Mouse (Mus musculus) testis, postnatal 14 days (tissue): ENCODE measurements around the gene Fam187a.
A peak's percentile ranks its signal among the peaks of the same experiment; 100 is the strongest.

ENCODE experiments used
- DNase-seq: peaks from one replicate; pipeline ENCODE4 v3.0.0; 2021; ENCODE audit warnings: low spot score

Gene Fam187a

GRCm38 (mm10) chr11:102895779-102896178 lies 10.8 kb downstream of the Fam187a start:
- no peak for DNase-seq

GRCm38 (mm10) chr11:102896641-102897040 lies 11.7 kb downstream of the Fam187a start:
- DNase-seq, result no peak

DNA sequence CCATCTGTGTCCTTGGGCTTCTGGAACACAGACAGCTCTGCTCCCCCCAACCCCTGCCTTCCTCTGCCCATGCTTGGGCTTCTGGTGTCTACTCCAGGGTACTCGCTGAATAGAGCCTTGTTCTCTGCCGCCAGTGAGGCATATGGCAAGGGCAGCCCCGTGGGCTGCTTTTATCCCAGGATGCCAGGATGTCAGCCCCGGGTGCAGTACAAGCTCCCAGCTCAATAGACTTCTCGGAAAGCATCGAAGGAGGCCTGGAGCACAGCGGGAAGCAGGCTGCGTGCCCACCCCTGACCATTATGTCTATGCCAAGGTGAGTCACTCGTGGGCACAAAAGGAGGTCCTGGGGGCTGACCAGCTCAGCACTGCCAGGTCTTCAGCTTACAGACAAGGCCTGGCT lies 13.4 kb downstream of the Fam187a start:
- DNase-seq, result no peak

- peak; percentile 51 for DNase-seq
Measured at GRCm38 (mm10) chr11:102900763-102901162, 15.8 kb downstream of the Fam187a start, which contains the start of gene Gfap. Gfap (minus strand) TSS chr11:102900912.

GRCm38 (mm10) chr11:102901199-102901598 lies 16.2 kb downstream of the Fam187a start:
- DNase-seq, result no peak

GRCm38 (mm10) chr11:102902107-102902506 lies 17.1 kb downstream of the Fam187a start:
- no peak for DNase-seq

GRCm38 (mm10) chr11:102903654-102904053 lies 18.7 kb downstream of the Fam187a start:
- no peak for DNase-seq

DNA sequence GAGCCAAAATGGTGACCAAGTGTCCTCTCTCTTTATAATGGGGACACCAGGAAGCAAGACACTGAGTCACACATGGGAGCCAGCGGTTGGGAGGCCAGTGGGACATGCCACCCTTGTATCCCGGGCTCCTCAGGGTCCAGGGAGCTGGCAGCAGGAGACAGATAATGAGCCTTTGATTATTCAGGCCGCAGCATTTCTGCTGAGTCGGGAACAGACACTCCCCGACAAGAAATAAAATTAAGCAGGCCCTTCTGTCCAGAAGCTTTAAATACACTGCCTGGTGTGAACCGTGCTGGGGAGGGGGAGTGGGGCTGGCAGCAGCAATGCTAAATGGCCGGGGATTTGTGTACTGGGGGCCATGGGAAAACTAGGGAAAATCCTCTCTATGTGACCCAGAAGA lies 26.4 kb downstream of the Fam187a start:
- no peak for DNase-seq

DNA sequence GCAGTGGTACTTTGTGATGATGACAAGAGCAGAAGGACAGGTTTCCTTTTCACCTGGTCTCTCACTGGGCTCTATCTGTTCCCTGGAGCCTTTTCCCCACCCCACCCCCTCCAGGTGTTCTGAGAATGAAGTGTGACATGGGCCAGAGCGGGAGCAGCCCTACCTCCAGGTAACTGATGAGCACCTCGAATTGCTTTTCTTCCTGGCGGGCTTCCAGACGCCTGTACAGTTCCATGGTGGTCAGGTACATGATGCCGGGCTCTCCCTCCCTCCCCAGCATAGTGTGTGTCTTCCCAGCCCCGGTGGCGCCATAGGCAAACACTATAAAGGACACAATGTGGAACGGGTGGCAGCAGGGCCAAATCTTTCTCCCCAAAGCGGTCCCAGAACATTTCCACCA lies 30.4 kb downstream of the Fam187a start:
- DNase-seq, result no peak

- no peak for DNase-seq
Measured at GRCm38 (mm10) chr11:102918077-102918476, 33.1 kb downstream of the Fam187a start.

GRCm38 (mm10) chr11:102921491-102921890 lies 36.5 kb downstream of the Fam187a start:
- DNase-seq, result no peak

DNA sequence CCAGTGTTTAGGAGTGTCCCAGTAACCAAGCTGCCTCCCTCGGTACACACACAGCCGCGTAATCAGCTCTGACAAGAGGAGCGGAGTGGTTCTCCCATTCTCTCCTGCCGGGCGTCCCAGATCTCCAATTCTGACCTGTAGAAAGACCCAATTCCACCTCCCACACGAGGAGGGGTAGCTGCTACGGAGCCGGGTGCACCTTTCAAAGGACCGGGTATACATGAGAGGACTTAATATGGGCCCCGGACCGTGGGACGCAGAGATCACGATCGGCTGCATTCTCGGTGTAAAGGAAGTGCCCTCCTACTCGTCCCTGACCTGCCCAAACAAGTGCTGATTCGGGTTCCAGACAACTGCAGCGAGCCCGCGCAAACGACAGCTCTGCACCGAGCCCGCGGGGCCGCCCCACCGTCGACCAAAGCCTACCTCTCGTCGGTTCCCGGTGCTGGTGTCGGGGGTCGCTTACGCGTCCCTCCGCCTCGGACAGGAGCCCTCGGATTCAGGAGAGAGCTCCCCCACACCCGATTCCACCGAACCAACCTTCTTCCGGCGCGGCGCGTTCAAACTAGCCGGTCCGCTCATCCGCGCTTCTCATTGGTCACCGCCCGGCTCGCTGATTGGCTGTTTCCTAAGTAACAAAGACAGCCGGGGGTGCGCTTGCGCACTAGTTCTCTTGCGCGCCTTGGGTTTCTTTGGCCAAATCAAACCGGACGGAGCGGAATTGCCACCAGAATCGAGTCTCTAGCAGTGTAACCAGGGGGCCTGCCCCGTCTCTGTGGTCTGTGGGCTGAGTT lies 39.8 kb downstream of the Fam187a start, which contains the start of gene Kif18b:
TSS of gene Kif18b (minus strand) at position 568 of the 794 bp plus-strand sequence.
- DNase-seq, result peak; percentile 96

- no peak for DNase-seq
Measured at GRCm38 (mm10) chr11:102925351-102925717, 40.4 kb downstream of the Fam187a start.

GRCm38 (mm10) chr11:102930672-102931071 lies 45.7 kb downstream of the Fam187a start:
- no peak for DNase-seq

- no peak for DNase-seq
Measured at GRCm38 (mm10) chr11:102936272-102936671, 51.3 kb downstream of the Fam187a start.
